Mouse (Mus musculus) limb, embryonic 14.5 days (tissue): ENCODE measurements around the gene Fam129b. TPM values are rescaled to one million over a fixed set of nuclear protein-coding genes. Genes with fewer than 3 reads are reported as not detected.

Source experiments
- ATAC-seq: fragments of 200-750 bp; cut with Nextera tagmentation; 2 replicates; pipeline ENCODE4 v1.8.0; 2017; ENCODE audit warnings: low read depth, moderate number of reproducible peaks, moderate TSS enrichment; ENCODE audit not compliant: low FRiP score
- DNase-seq: peaks from one replicate; pipeline ENCODE4 v3.0.0-alpha.2; 2015; ENCODE audit warnings: low spot score
- H3K27ac ChIP-seq: fragments of 300-500 bp; sonication (generic); replicated peaks from 2 replicates; pipeline ENCODE4 v1.5.1; 2014; ENCODE audit warnings: low read depth, mild to moderate bottlenecking, low read length, moderate library complexity, mixed read lengths
- H3K27me3 ChIP-seq: fragments of 300-500 bp; sonication (generic); 2 replicates; pipeline ENCODE4 v1.6.1; 2014; ENCODE audit warnings: low read length, mixed read lengths; ENCODE audit not compliant: control insufficient read depth, insufficient read depth
- H3K36me3 ChIP-seq: fragments of 300-500 bp; sonication (generic); 2 replicates; pipeline ENCODE4 v1.6.1; 2014; ENCODE audit warnings: mild to moderate bottlenecking, low read length, moderate library complexity, mixed read lengths; ENCODE audit not compliant: control insufficient read depth, insufficient read depth
- H3K4me1 ChIP-seq: fragments of 300-500 bp; sonication (generic); 2 replicates; pipeline ENCODE4 v1.6.1; 2014; ENCODE audit warnings: antibody characterized with exemption, low read length, mixed read lengths; ENCODE audit not compliant: control insufficient read depth, insufficient read depth
- H3K4me2 ChIP-seq: fragments of 300-500 bp; sonication (generic); replicated peaks from 2 replicates; pipeline ENCODE4 v1.6.1; 2014; ENCODE audit warnings: low read depth, mild to moderate bottlenecking, low read length, moderate library complexity; ENCODE audit not compliant: severe bottlenecking
- H3K4me3 ChIP-seq: fragments of 300-500 bp; sonication (generic); replicated peaks from 2 replicates; pipeline ENCODE4 v1.5.1; 2014; ENCODE audit warnings: low read length
- H3K9ac ChIP-seq: fragments of 300-500 bp; sonication (generic); 2 replicates; pipeline ENCODE4 v1.6.1; 2014; ENCODE audit warnings: mild to moderate bottlenecking, low read depth, low read length, moderate library complexity; ENCODE audit not compliant: severe bottlenecking
- H3K9me3 ChIP-seq: fragments of 300-500 bp; sonication (generic); 2 replicates; pipeline ENCODE4 v1.6.1; 2016; ENCODE audit warnings: low read length; ENCODE audit not compliant: control insufficient read depth
- POLR2A ChIP-seq: fragments of 200-500 bp; IDR thresholded peaks from 2 replicates; pipeline ENCODE4 v1.8.0; 2012; ENCODE audit warnings: inconsistent platforms, mild to moderate bottlenecking, moderate library complexity, borderline replicate concordance; ENCODE audit not compliant: insufficient read depth, insufficient read length; ENCODE audit errors: extremely low read depth
- WGBS: fragments of 180-500 bp; shearing (Covaris S2); extraction: QIAGEN DNeasy Blood & Tissue Kit; methylation state at CpG from one replicate; pipeline ENCODE4 v1.1.7; 2014; 5-methylcytosine and 5-hydroxymethylcytosine counted together
- polyA plus RNA-seq, 2 experiments: library from polyadenylated mRNA; depleted of rRNA in 1 of 2; stranded (reverse) in 1 of 2; unstranded in 1 of 2; fragments of >200 nt; fragmentation: Nextera tagmentation in 1 of 2; extraction: Ambion mirVana in 1 of 2; gene quantifications; 2 replicates each; pipeline versions ENCODE4 v1.2.1 to v1.2.3; 2012 to 2014

The Fam129b gene
- polyA plus RNA-seq, 2 experiments = 46.2 to 73.5 TPM

GRCm38 (mm10) chr2:32917526-32917925 lies 41.6 kb downstream of the Fam129b start:
- no peak for DNase-seq
- no peaks in the 10 kb centered on the region for H3K27me3 ChIP-seq
- H3K36me3 ChIP-seq = peaks cover 83% of the 10 kb centered on the region
- no peak for TF ChIP-seq POLR2A
- no peak overlapping the region for H3K4me2 ChIP-seq
- no peaks in the 10 kb centered on the region for H3K9me3 ChIP-seq
- peaks cover 9% of the 10 kb centered on the region for H3K4me1 ChIP-seq
- no peak for ATAC-seq
- H3K4me3 ChIP-seq = no peak overlapping the region
- no peak overlapping the region for H3K27ac ChIP-seq
- WGBS = 85% methylated on average over 10 of the region's 11 CpGs
- H3K9ac ChIP-seq = no peak overlapping the region

DNA sequence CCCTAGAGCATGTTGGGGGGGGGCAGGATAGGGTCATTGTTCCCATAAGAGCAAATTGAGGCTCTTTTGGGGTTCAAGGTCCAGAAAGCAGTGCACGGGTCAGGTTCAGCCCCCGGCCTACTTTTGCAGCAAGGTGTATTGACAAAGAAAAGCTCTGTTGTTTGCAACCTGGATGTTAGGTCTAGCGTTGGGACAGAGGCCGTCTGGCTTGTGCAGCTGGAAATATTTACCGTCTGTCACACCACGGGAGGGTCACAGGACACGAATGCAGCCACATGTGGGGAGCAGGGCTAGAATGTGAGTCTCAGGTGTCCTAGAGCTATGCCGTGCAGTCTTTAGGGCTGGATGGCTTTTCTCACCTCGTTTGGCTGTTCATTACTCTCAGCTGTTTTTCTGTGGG lies 42.5 kb downstream of the Fam129b start:
- Histone ChIP-seq H3K4me1 (peaks cover 9% of the 10 kb centered on the region), H3K36me3 (peaks cover 86% of the 10 kb centered on the region), H3K27ac (no peak overlapping the region), H3K27me3 (no peaks in the 10 kb centered on the region), H3K4me2 (no peak overlapping the region), H3K4me3 (no peak overlapping the region), H3K9ac (no peak overlapping the region), H3K9me3 (no peaks in the 10 kb centered on the region)
- no peak for ATAC-seq
- DNase-seq = no peak
- WGBS = 32% methylated on average over 9 of the region's 9 CpGs
- TF ChIP-seq POLR2A = no peak

- H3K4me2 ChIP-seq = no peak overlapping the region
- no peaks in the 10 kb centered on the region for H3K27me3 ChIP-seq
- no peak for TF ChIP-seq POLR2A
- H3K27ac ChIP-seq = no peak overlapping the region
- ATAC-seq (no peak), DNase-seq (no peak)
- H3K4me1 ChIP-seq = no peaks in the 10 kb centered on the region
- H3K9me3 ChIP-seq = no peaks in the 10 kb centered on the region
- H3K9ac ChIP-seq = no peak overlapping the region
- H3K4me3 ChIP-seq = no peak overlapping the region
- WGBS = 79% methylated on average over 7 of the region's 7 CpGs
- peaks cover 83% of the 10 kb centered on the region for H3K36me3 ChIP-seq
Measured at GRCm38 (mm10) chr2:32921235-32921634, 45.3 kb downstream of the Fam129b start.

GRCm38 (mm10) chr2:32921801-32922380 lies 46.0 kb downstream of the Fam129b start:
- no peak overlapping the region for H3K4me3 ChIP-seq
- H3K4me1 ChIP-seq = no peaks in the 10 kb centered on the region
- DNase-seq (no peak), ATAC-seq (no peak)
- no peak for TF ChIP-seq POLR2A
- peaks cover 83% of the 10 kb centered on the region for H3K36me3 ChIP-seq
- no peak overlapping the region for H3K27ac ChIP-seq
- H3K9me3 ChIP-seq = no peaks in the 10 kb centered on the region
- 90% methylated on average over 15 of the region's 15 CpGs for WGBS
- no peaks in the 10 kb centered on the region for H3K27me3 ChIP-seq
- no peak overlapping the region for H3K4me2 ChIP-seq
- H3K9ac ChIP-seq = no peak overlapping the region

DNA sequence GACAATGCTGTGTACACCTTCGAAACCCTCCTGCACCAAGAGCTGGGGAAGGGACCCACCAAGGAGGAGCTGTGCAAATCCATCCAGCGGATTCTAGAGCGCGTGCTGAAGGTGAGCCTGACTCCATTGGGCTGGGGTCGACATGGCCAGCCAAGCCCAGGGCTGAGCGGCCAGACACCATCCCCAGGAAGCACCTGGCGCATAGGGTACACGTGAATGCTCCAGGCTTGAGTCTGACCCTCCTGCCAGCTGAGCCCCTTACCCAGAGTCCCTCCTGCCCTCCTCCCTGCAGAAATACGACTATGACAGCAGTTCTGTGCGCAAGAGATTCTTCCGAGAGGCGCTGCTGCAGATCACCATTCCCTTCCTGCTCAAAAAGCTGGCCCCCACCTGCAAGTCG lies 46.6 kb downstream of the Fam129b start:
- no peaks in the 10 kb centered on the region for H3K4me1 ChIP-seq
- WGBS = 90% methylated on average over 13 of the region's 13 CpGs
- no peak for ATAC-seq
- H3K9me3 ChIP-seq = no peaks in the 10 kb centered on the region
- no peak for DNase-seq
- TF ChIP-seq POLR2A = no peak
- no peak overlapping the region for H3K4me3 ChIP-seq
- no peak overlapping the region for H3K4me2 ChIP-seq
- peaks cover 86% of the 10 kb centered on the region for H3K36me3 ChIP-seq
- no peak overlapping the region for H3K27ac ChIP-seq
- no peak overlapping the region for H3K9ac ChIP-seq
- no peaks in the 10 kb centered on the region for H3K27me3 ChIP-seq
